Mouse (Mus musculus) liver, embryonic 14.5 days (tissue): ENCODE measurements around the gene Gabrp. TPM values are rescaled to one million over a fixed set of nuclear protein-coding genes. Genes with fewer than 3 reads are reported as not detected.
A peak's percentile ranks its signal among the peaks of the same experiment; 100 is the strongest.

ENCODE experiments used
- ATAC-seq: fragments of 200-750 bp; cut with Nextera tagmentation; 2 replicates; pipeline ENCODE4 v1.8.0; 2017; ENCODE audit warnings: moderate number of reproducible peaks, mild to moderate bottlenecking, moderate library complexity; ENCODE audit not compliant: insufficient read depth
- DNase-seq, 3 experiments: peaks; one replicate each; pipeline ENCODE4 v3.0.0-alpha.2; 2012 to 2013; ENCODE audit warnings: low read depth in 3 of 3, low spot score in 3 of 3
- H3K27ac ChIP-seq: fragments of 300-500 bp; sonication (generic); 2 replicates; pipeline ENCODE4 v1.5.1; 2014; ENCODE audit warnings: moderate library complexity, mild to moderate bottlenecking, control low read depth, inconsistent platforms
- H3K27me3 ChIP-seq: fragments of 300-500 bp; sonication (generic); 2 replicates; pipeline ENCODE4 v1.6.1; 2014; ENCODE audit warnings: mild to moderate bottlenecking, low read length, moderate library complexity; ENCODE audit not compliant: control insufficient read depth, insufficient read depth
- H3K36me3 ChIP-seq: fragments of 300-500 bp; sonication (generic); replicated peaks from 2 replicates; pipeline ENCODE4 v1.6.1; 2014; ENCODE audit warnings: low read depth; ENCODE audit not compliant: control insufficient read depth, insufficient read depth
- H3K4me1 ChIP-seq, 2 experiments: fragments of 200-500 bp in 1 of 2; fragments of 300-500 bp in 1 of 2; sonication (generic) in 1 of 2; replicated peaks; 2 replicates each; pipeline ENCODE4 v1.6.1; 2012 to 2014; ENCODE audit warnings: antibody characterized with exemption in 1 of 2, inconsistent platforms in 1 of 2, low read length in 1 of 2; ENCODE audit not compliant: control insufficient read depth in 2 of 2, insufficient read depth in 2 of 2
- H3K4me2 ChIP-seq: fragments of 300-500 bp; sonication (generic); 2 replicates; pipeline ENCODE4 v1.6.1; 2014; ENCODE audit warnings: low read depth, mild to moderate bottlenecking, control low read depth, moderate library complexity
- H3K4me3 ChIP-seq, 2 experiments: fragments of 200-500 bp in 1 of 2; fragments of 300-500 bp in 1 of 2; sonication (generic) in 1 of 2; 2 replicates each; pipeline ENCODE4 v1.5.1; 2012 to 2014; ENCODE audit warnings: low read depth in 2 of 2, low read length in 2 of 2, mild to moderate bottlenecking in 2 of 2, control low read depth in 1 of 2, inconsistent platforms in 1 of 2, moderate library complexity in 1 of 2; ENCODE audit not compliant: insufficient read depth in 1 of 2
- H3K9ac ChIP-seq: fragments of 300-500 bp; sonication (generic); replicated peaks from 2 replicates; pipeline ENCODE4 v1.6.1; 2014; ENCODE audit warnings: mild to moderate bottlenecking, control low read depth, moderate library complexity
- H3K9me3 ChIP-seq: fragments of 300-500 bp; sonication (generic); 2 replicates; pipeline ENCODE4 v1.6.1; 2016; ENCODE audit warnings: low read length, mixed read lengths; ENCODE audit not compliant: control insufficient read depth
- CTCF ChIP-seq: IDR thresholded peaks from 2 replicates; pipeline ENCODE4 v1.5.1; 2016; ENCODE audit warnings: antibody characterized with exemption, low read depth, control low read depth
- EP300 ChIP-seq: IDR thresholded peaks from 2 replicates; pipeline ENCODE4 v1.6.1; 2016; ENCODE audit warnings: antibody characterized with exemption, low read depth
- WGBS: fragments of 180-500 bp; shearing (Covaris S2); extraction: QIAGEN DNeasy Blood & Tissue Kit; methylation state at CpG from one replicate; pipeline ENCODE4 v1.1.7; 2014; ENCODE audit not compliant: insufficient replicate concordance; 5-methylcytosine and 5-hydroxymethylcytosine counted together
- polyA plus RNA-seq, 2 experiments: library from polyadenylated mRNA; depleted of rRNA in 1 of 2; stranded (reverse) in 1 of 2; unstranded in 1 of 2; fragments of >200 nt; fragmentation: Nextera tagmentation in 1 of 2; extraction: Ambion mirVana in 1 of 2; gene quantifications; 2 replicates each; pipeline versions ENCODE4 v1.2.1 to v1.2.3; 2012 to 2014

Gene Gabrp
- polyA plus RNA-seq, 2 experiments, result 0.09 TPM; not detected in 1

DNA sequence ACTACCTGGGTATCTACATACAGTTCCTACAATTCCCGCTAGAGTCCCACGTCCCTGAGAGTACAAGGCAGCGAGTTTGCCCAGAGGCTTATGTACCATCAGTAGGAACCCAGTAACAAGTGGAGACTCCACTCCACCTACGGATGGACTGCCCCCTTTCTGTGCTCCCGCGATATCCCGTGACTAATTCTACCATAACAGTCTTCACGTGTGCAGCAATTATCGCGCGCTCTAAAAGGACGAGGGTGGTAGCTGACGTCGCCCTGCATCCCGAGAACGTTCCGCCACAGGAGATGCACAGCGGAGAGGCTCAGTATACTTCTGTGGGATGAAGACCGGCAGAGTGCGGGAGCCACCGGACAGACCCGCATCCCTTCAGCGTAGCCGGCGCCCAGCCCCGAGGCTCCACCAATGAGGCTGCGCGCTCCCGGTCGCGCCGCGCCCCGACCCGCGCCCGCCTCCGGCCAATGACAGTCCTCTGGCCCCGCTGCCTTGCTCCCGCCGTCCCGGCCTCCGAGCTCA lies 65.8 kb downstream of the Gabrp start:
- ATAC-seq, result peak; percentile 91
- H3K36me3 ChIP-seq, result no peaks in the 10 kb centered on the region
- no peak overlapping the region for H3K27ac ChIP-seq
- DNase-seq, result peak; percentile 48 to 69 (median 65)
- H3K9ac ChIP-seq, result peak overlapping the region; percentile 81
- H3K4me3 ChIP-seq, result peak overlapping the region; percentile 75 to 91
- H3K4me2 ChIP-seq, result peak overlapping the region; percentile 88
- no peaks in the 10 kb centered on the region for H3K9me3 ChIP-seq
- TF ChIP-seq EP300, result no peak
- TF ChIP-seq CTCF, result peak; percentile 31; the same call in 1 of the 2 replicates
- no peaks in the 10 kb centered on the region for H3K27me3 ChIP-seq
- peaks cover 6 to 7% of the 10 kb centered on the region in 2 experiments for H3K4me1 ChIP-seq
- WGBS, result under 1% methylated on average over 43 of the region's 43 CpGs

GRCm38 (mm10) chr11:33509401-33509800 lies 69.4 kb downstream of the Gabrp start:
- Histone ChIP-seq H3K4me1 (peaks cover 6 to 7% of the 10 kb centered on the region in 2 experiments), H3K27me3 (no peaks in the 10 kb centered on the region), H3K4me3 (no peak overlapping the region), H3K9me3 (no peaks in the 10 kb centered on the region), H3K27ac (no peak overlapping the region), H3K36me3 (no peaks in the 10 kb centered on the region), H3K4me2 (no peak overlapping the region), H3K9ac (no peak overlapping the region)
- ATAC-seq (no peak), DNase-seq (no peak)
- TF ChIP-seq EP300 (no peak), CTCF (no peak)

Other genes with a start within 250 kb of the Gabrp start
- gene Ranbp17, start 65.2 kb downstream of the Gabrp start, polyA plus RNA-seq (2012; rRNA removed), result 1.4 and 1.7 TPM in 2 replicates
- 3.3 and 4.8 TPM in 2 replicates for gene Ranbp17, start 65.2 kb downstream of the Gabrp start, polyA plus RNA-seq (2014; fragmentation: Nextera tagmentation; extraction: Ambion mirVana)
- gene D130052B06Rik, start 20.3 kb upstream of the Gabrp start, polyA plus RNA-seq (2012; rRNA removed), result not detected in 2 replicates
- not detected in 2 replicates for gene D130052B06Rik, start 20.3 kb upstream of the Gabrp start, polyA plus RNA-seq (2014; fragmentation: Nextera tagmentation; extraction: Ambion mirVana)